Mouse (Mus musculus): ENCODE data around the gene Syf2. TPM values are rescaled to one million over a fixed set of nuclear protein-coding genes. Genes with fewer than 3 reads are reported as not detected.

Syf2 gene
- polyA plus RNA-seq (2012; rRNA removed), result 70.0 and 114 TPM in 2 replicates

DNA sequence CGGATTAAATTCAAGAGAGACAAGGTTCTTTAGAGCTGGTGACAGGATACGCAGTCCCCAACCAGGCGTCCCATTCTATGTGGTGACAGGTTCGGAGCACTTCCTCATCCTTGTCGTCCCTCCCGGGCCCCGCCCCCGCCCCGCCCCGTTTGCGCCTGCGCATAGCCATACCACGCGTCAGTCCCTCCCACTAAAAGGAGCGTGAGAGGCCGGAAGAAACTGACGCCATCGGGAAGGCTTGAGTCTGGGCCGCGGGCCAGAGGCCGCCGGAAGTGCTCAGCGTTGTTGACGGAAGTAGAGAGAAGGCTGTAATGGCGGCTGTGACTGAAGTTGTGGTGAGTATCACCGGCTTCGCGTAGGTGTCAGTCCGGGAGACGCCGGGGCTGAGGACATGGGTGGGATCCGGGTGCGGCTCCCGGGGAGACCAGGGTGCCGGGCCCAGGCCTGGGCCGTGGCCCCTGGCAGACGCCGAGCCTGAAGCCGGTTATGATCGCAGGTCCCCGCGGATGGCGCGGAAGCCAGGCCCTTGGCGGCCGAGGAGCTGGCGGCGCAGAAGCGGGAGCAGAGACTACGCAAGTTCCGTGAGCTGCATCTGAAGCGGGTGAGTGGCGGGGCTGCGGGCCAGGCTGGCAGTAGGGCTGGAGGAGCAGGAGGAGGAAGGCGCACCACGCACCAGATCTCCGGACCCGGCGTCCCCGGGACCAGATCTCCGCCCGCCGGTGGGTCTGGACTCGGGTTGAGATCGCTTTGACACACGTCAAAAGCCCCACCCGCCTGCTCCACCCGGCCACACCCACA is at the start of gene Syf2:
Gene Syf2, plus strand, starts transcription at position 215 of the 798 bp plus-strand sequence.

DNA sequence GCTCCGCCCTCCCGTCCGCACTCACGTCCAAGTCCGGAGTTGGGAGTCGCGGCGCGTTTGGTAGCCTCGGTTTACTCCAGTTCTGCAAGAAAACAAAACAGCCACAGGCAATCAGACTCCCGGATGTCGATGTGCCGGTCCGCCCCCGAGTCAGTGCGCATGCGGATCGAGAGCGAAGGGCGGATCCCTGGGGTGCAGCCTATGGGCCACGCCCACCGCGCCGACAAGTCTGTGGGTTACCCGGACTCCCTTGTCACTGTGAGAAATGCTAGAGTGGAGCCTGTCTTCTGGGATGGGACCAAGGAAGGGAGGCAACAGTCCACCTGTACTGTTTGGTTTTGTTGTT is 15.9 kb upstream of the Syf2 start, which contains the start of gene Tmem50a:
Gene Tmem50a, minus strand, starts transcription at position 161 of the 346 bp plus-strand sequence.

DNA sequence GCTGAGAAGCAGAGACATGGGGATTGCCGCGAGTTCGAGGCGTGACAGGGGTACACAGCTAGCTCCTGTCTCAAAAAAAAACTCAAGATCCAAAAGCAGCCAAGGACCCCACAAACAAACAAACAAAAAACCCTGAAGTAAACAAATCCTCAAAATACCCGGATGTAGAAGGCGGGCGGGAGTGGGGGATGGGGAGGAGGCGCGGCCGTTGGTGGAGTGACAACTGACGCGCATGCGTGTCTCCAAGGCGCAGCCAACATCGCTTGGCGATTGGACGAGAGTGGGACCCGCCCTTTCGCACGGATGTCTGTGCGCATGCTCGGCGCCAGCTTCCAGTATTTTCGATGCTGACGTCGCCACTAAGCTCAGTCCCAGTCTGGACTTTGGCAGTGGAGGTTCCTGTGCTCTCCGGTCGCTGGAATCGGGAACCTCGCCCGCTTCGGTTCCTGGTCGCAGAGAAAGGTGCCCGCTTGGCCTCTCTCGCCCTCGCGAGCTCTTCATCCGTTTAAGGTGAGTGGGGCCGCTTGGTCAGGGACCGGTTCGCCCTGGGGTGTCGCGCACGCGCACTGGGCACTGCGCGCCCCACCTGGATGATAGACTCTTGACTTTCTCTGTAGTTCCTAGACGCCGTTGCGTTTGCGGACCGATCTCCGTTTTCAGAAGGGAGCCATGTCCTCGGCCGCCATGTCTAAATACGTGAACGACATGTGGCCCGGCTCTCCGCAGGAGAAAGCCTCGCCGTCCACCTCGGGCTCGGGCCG is 7.3 kb upstream of the Syf2 start, which contains the start of gene Rsrp1:
Gene Rsrp1, plus strand, starts transcription at position 335 of the 761 bp plus-strand sequence.

Other genes starting within 250 kb of the Syf2 start
- 6.4 and 7.6 TPM in 2 replicates for gene Man1c1, start 226.6 kb upstream of the Syf2 start, polyA plus RNA-seq (2012; rRNA removed)
- gene Ldlrap1, start 162.9 kb upstream of the Syf2 start, polyA plus RNA-seq (2012; rRNA removed), result 4.0 and 8.4 TPM in 2 replicates
- gene Maco1, start 77.6 kb upstream of the Syf2 start, polyA plus RNA-seq (2012; rRNA removed), result 39.1 and 45.2 TPM in 2 replicates
- 15.6 and 18.5 TPM in 2 replicates for gene Rhd, start 66.4 kb upstream of the Syf2 start, polyA plus RNA-seq (2012; rRNA removed)
- 91.3 and 98.5 TPM in 2 replicates for gene Tmem50a, start 15.9 kb upstream of the Syf2 start, polyA plus RNA-seq (2012; rRNA removed)
- 406 and 438 TPM in 2 replicates for gene Rsrp1, start 7.3 kb upstream of the Syf2 start, polyA plus RNA-seq (2012; rRNA removed)
- 0.26 and 1.4 TPM in 2 replicates for gene Runx3, start 189.8 kb downstream of the Syf2 start, polyA plus RNA-seq (2012; rRNA removed)

Data from central nervous system, embryonic 11.5 days (tissue).